Mouse (Mus musculus) heart, postnatal 0 days (tissue): Measurements from ENCODE around the gene Igf2bp3. TPM values are rescaled to one million over a fixed set of nuclear protein-coding genes. Genes with fewer than 3 reads are reported as not detected.
A peak's percentile ranks its signal among the peaks of the same experiment; 100 is the strongest.

Experiments used
- ATAC-seq: fragments of 200-750 bp; cut with Nextera tagmentation; 2 replicates; pipeline ENCODE4 v1.8.0; 2017; ENCODE audit warnings: low read depth, moderate number of reproducible peaks, moderate library complexity; ENCODE audit not compliant: insufficient read depth
- DNase-seq: peaks from one replicate; pipeline ENCODE4 v3.0.0-alpha.2; 2016; ENCODE audit warnings: low spot score
- H3K27ac ChIP-seq: fragments of 300-500 bp; sonication (generic); 2 replicates; pipeline ENCODE4 v1.5.1; 2014; ENCODE audit warnings: low read depth, mild to moderate bottlenecking
- H3K27me3 ChIP-seq: fragments of 300-500 bp; sonication (generic); 2 replicates; pipeline ENCODE4 v1.6.1; 2014; ENCODE audit warnings: low read length, mixed read lengths; ENCODE audit not compliant: control insufficient read depth, insufficient read depth
- H3K36me3 ChIP-seq: fragments of 300-500 bp; sonication (generic); replicated peaks from 2 replicates; pipeline ENCODE4 v1.6.1; 2014; ENCODE audit warnings: low read length, mixed read lengths; ENCODE audit not compliant: control insufficient read depth, insufficient read depth
- H3K4me1 ChIP-seq: fragments of 300-500 bp; sonication (generic); 2 replicates; pipeline ENCODE4 v1.6.1; 2014; ENCODE audit warnings: antibody characterized with exemption; ENCODE audit not compliant: control insufficient read depth, insufficient read depth
- H3K4me2 ChIP-seq: fragments of 300-500 bp; sonication (generic); 2 replicates; pipeline ENCODE4 v1.6.1; 2014; ENCODE audit warnings: low read depth, mild to moderate bottlenecking, low read length, moderate library complexity
- H3K4me3 ChIP-seq: fragments of 300-500 bp; sonication (generic); 2 replicates; pipeline ENCODE4 v1.5.1; 2014; ENCODE audit warnings: low read depth, low read length
- H3K9ac ChIP-seq: fragments of 300-500 bp; sonication (generic); replicated peaks from 2 replicates; pipeline ENCODE4 v1.6.1; 2014; ENCODE audit warnings: low read depth, low read length, mixed read lengths
- H3K9me3 ChIP-seq: fragments of 300-500 bp; sonication (generic); replicated peaks from 2 replicates; pipeline ENCODE4 v1.6.1; 2016; ENCODE audit warnings: low read length; ENCODE audit not compliant: control insufficient read depth
- CTCF ChIP-seq: IDR thresholded peaks from 2 replicates; pipeline ENCODE4 v1.5.1; 2016; ENCODE audit warnings: antibody characterized with exemption, control low read depth, low read depth
- EP300 ChIP-seq: IDR thresholded peaks from 2 replicates; pipeline ENCODE4 v1.6.1; 2016; ENCODE audit warnings: antibody characterized with exemption, low read depth
- WGBS: fragments of 180-500 bp; shearing (Covaris S2); extraction: QIAGEN DNeasy Blood & Tissue Kit; methylation state at CpG from one replicate; pipeline ENCODE4 v1.1.7; 2014; 5-methylcytosine and 5-hydroxymethylcytosine counted together
- polyA plus RNA-seq: library from polyadenylated mRNA; unstranded; fragments of >200 nt; fragmentation: Nextera tagmentation; extraction: Ambion mirVana; gene quantifications from 2 replicates; pipeline ENCODE4 v1.2.1, GENCODE M21; 2015
- total RNA-seq: library from RNA; depleted of rRNA; stranded (reverse); fragments of >200 nt; gene quantifications from 2 replicates; pipeline ENCODE4 v1.2.3, GENCODE M21; 2014; ENCODE audit warnings: low replicate concordance

Igf2bp3 gene
- total and polyA plus RNA-seq, 2 experiments from 2014 or later: 9.4 to 21.0 TPM

DNA sequence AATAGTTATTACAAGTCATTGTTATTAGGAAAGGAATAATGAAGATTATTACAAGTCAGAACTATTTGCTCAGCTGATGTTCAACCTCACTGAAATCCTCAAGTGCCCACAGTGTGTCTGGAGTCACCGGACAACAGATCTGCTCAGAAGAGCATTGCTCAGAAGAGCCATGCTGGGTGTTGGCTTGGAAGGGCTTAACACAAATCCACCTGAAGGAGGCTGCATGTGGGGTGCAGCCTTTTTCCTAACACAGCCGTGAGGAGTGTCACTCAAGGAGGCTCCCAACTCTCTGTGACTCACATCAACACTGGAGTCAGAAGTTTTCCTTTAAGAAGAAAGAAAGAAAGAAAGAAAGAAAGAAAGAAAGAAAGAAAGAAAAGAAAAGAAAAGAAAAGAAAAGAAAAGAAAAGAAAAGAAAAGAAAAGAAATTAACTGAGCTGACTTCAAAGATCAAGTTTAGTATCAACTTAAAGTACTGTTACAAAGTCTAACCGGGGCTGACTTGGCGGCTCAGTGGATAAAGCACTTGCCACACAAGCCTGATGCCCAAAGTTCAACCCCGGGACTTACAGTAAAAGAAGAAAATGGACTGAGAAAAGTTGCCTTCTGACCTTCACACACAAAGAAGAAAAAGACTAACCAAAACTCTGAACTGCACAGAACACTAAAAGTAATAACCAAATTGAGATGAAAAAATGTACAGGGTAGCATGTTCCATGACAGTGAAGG is 65.4 kb downstream of the Igf2bp3 start:
- Histone ChIP-seq H3K36me3 (no peaks in the 10 kb centered on the region), H3K4me1 (peaks cover 11% of the 10 kb centered on the region), H3K9ac (no peak overlapping the region), H3K4me3 (no peak overlapping the region), H3K27ac (no peak overlapping the region), H3K4me2 (no peak overlapping the region), H3K27me3 (no peaks in the 10 kb centered on the region), H3K9me3 (no peaks in the 10 kb centered on the region)
- TF ChIP-seq CTCF (no peak), EP300 (no peak)
- DNase-seq (no peak), ATAC-seq (no peak)
- 74% methylated on average over 5 of the region's 5 CpGs for WGBS

DNA sequence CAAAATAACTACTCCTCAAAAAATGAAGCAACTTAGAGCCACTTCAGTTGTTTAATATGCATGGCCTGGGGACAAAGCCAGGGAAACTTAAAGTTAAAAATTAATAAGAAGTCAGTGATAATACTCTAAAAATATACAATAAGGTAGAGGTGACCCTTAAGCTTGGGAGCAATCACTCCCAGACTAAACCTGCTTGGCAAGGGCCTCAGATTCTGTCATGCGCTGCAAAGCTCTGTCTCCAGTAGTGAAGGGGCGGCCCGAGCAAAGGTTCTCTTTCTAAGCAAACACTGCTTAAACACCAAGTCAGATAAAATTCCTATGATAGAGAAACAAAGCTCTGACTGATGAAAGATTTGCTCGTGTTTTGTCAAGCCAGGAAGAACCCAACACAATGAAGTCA is 66.0 kb downstream of the Igf2bp3 start:
- Histone ChIP-seq H3K4me1 (peaks cover 11% of the 10 kb centered on the region), H3K36me3 (no peaks in the 10 kb centered on the region), H3K4me2 (no peak overlapping the region), H3K27ac (no peak overlapping the region), H3K27me3 (no peaks in the 10 kb centered on the region), H3K9ac (no peak overlapping the region), H3K4me3 (no peak overlapping the region), H3K9me3 (no peaks in the 10 kb centered on the region)
- no peak for DNase-seq
- no peak for ATAC-seq
- WGBS: 21% methylated on average over 4 of the region's 4 CpGs
- TF ChIP-seq CTCF: no peak
- TF ChIP-seq EP300: no peak

DNA sequence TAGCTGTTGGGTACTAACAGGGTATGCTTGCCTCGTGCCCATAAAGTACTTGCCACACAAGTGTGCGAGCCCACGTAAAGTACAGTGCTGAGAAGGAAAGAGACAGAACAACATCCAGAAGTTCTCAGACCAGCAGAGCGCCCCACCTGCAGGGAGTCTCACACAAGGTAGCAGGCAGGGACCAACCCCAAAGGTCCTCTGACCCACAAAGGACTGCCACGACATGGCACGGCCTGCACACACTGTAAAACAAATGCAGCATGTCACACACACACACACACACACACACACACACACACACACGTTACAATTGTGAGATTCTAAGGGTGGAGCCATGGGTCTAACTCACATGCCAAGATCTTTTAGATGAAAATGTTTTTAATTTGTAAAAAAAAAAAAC is 66.4 kb downstream of the Igf2bp3 start:
- ATAC-seq (no peak), DNase-seq (no peak)
- no peak for TF ChIP-seq CTCF
- no peak for TF ChIP-seq EP300
- Histone ChIP-seq H3K27ac (no peak overlapping the region), H3K9ac (no peak overlapping the region), H3K4me1 (peaks cover 11% of the 10 kb centered on the region), H3K27me3 (no peaks in the 10 kb centered on the region), H3K4me3 (no peak overlapping the region), H3K9me3 (no peaks in the 10 kb centered on the region), H3K4me2 (no peak overlapping the region), H3K36me3 (no peaks in the 10 kb centered on the region)
- WGBS: 70% methylated on average over 7 of the region's 7 CpGs

DNA sequence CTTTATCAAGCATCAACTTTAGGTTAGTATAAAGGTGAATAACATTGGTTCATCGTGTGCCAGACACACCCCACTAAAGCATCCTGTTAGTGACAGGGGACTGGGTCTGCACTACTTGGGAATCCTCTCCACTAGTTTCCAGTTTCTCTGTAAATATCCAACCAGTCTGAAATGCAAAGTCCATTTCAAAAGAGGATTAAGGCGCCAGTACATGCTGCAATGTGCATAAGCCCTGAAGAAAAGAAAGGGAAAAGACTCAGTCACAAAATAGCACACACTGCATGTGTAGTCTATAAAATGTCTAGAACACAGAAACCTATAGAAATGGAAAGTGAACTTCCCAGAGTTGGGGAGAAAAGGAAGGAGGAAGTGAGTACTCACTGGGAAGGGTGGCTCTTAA is 68.3 kb downstream of the Igf2bp3 start:
- Histone ChIP-seq H3K4me1 (peaks cover 8% of the 10 kb centered on the region; the same call in 1 of the 2 replicates), H3K4me2 (no peak overlapping the region), H3K27me3 (no peaks in the 10 kb centered on the region), H3K27ac (no peak overlapping the region), H3K36me3 (no peaks in the 10 kb centered on the region), H3K4me3 (no peak overlapping the region), H3K9me3 (no peaks in the 10 kb centered on the region), H3K9ac (no peak overlapping the region)
- TF ChIP-seq CTCF (no peak), EP300 (no peak)
- no peak for ATAC-seq
- WGBS: 84% methylated on average over 2 of the region's 2 CpGs
- no peak for DNase-seq

DNA sequence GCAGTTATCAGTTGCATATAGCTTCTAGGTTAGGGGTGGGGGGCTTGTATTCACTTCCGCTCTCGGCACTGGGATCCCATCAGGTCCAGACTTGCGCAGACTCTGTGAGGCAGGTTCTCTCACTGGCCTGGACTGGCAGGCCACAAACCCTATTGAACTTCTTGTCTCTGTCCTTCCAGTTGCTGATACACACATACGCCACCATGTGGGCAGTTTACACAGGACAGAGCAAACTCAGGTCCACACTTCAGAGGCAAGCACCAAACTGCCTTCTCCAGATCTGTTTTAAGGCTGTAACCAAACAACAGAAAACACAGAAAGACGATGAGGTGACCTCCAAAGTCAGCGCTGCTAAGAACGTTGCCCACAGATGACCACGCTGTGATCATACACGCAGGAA is 72.3 kb downstream of the Igf2bp3 start:
- Histone ChIP-seq H3K9ac (no peak overlapping the region), H3K27ac (no peak overlapping the region), H3K4me3 (no peak overlapping the region), H3K27me3 (no peaks in the 10 kb centered on the region), H3K36me3 (no peaks in the 10 kb centered on the region), H3K4me1 (no peaks in the 10 kb centered on the region), H3K9me3 (no peaks in the 10 kb centered on the region), H3K4me2 (no peak overlapping the region)
- DNase-seq (no peak), ATAC-seq (peak; percentile 30; the same call in 1 of the 2 replicates)
- 81% methylated on average over 9 of the region's 9 CpGs for WGBS
- TF ChIP-seq CTCF: peak; percentile 46; the same call in 1 of the 2 replicates
- no peak for TF ChIP-seq EP300

DNA sequence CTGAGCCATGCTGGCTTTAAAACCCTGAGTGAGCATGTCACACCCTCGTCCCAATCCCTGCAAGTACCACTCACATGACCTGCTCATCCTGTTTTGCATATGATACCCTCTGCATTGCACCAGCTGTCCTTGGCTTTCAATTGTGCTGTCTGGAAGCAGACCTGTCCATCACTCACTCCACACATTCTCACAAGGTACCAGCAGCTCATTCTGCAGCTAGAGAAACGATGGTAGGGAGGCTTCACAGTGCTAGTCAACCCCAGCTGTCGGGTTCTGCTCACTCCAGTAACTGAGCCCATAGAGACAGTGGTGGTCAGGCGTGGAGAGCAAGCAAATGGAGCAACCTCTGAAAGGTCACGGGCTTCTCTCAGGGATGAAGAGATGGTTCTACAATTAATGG is 73.6 kb downstream of the Igf2bp3 start:
- Histone ChIP-seq H3K27ac (no peak overlapping the region), H3K4me1 (no peaks in the 10 kb centered on the region), H3K36me3 (no peaks in the 10 kb centered on the region), H3K9me3 (no peaks in the 10 kb centered on the region), H3K4me3 (no peak overlapping the region), H3K9ac (no peak overlapping the region), H3K4me2 (no peak overlapping the region), H3K27me3 (no peaks in the 10 kb centered on the region)
- DNase-seq: no peak
- ATAC-seq: no peak
- TF ChIP-seq CTCF (no peak), EP300 (no peak)
- 67% methylated on average over 5 of the region's 5 CpGs for WGBS
